In the genomic region with DNA sequence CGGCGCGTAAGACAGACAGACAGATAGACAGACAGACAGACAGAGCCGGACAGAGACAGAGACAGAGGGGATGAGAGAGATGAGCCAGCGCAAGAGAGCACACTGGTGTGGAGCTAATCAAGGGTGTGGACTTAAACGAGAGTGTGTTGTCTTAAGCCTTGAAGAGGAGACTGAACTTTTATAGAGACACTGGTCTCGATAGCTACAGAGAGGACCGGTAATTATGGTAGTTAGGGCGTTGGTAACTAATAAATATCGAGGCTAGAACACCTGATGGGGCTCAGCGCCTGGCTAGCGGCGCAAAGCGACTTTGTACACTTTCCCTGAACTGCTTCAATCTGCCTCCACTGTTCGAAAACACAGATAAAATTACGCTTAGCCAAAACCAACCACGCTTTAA, we compare ENCODE assay signal across 11 mouse cellular contexts. TPM values are rescaled to one million over a fixed set of nuclear protein-coding genes. Genes with fewer than 3 reads are reported as not detected.
DNase-seq lines count a peak whose midpoint lies in the region; ATAC-seq and TF ChIP-seq lines count a peak whose summit lies in the region.
"Had no signal": no experiment of that assay in that cellular context is flagged by ENCODE, and none has a peak within 500 bp of the region (broad histone marks: within the 10 kb centered on the region; RNA-seq: fewer than 3 reads in every experiment).

No protein-coding gene starts in this region.

- WGBS in heart, embryonic 12.5 days: 8% methylated on average over 17 of the region's 17 CpGs
- WGBS in lung, adult 2 months: 16% methylated on average over 17 of the region's 17 CpGs

- peak overlapping the region; percentile 54 for H3K4me2 ChIP-seq in heart, embryonic 12.5 days

- no peak for TF ChIP-seq CTCF in lung, adult 2 months (IDR thresholded peaks at IDR 0.05; ENCODE audit: insufficient read depth, low read length)
- TF ChIP-seq CTCF in embryonic fibroblast, embryonic 13.5 days (IDR thresholded peaks at IDR 0.05; ENCODE audit: borderline replicate concordance, insufficient read depth, low read length): no peak

- no peak for ATAC-seq in heart, embryonic 12.5 days (ENCODE audit: insufficient number of reproducible peaks, low FRiP score)
- ATAC-seq: CD4-positive, CD25-positive, alpha-beta regulatory T cell, adult 4 months had no signal

- H3K4me1 ChIP-seq in heart, embryonic 12.5 days (replicated peaks): peaks cover 39% of the 10 kb centered on the region
- peaks cover 9% of the 10 kb centered on the region for H3K4me1 ChIP-seq in lung, adult 2 months (ENCODE audit: control insufficient read depth, insufficient read depth, low read length)
- H3K4me1 ChIP-seq in embryonic fibroblast, embryonic 13.5 days (ENCODE audit: control insufficient read depth, insufficient read depth, low read length): no peaks in the 10 kb centered on the region

- no peak overlapping the region for H3K27ac ChIP-seq in heart, embryonic 12.5 days (ENCODE audit: poor library complexity, severe bottlenecking)
- H3K27ac ChIP-seq in embryonic fibroblast, embryonic 13.5 days (ENCODE audit: insufficient read depth, low read length): no peak overlapping the region

- H3K9me3 ChIP-seq in heart, embryonic 12.5 days (replicated peaks): no peaks in the 10 kb centered on the region

- peaks cover 67% of the 10 kb centered on the region for H3K27me3 ChIP-seq in heart, embryonic 12.5 days (replicated peaks)

- H3K4me3 ChIP-seq in heart, embryonic 12.5 days: peak overlapping the region; percentile 62
- peak overlapping the region; percentile 56 for H3K4me3 ChIP-seq in lung, adult 2 months (replicated peaks; ENCODE audit: extremely low read depth, low read depth, low read length)
- H3K4me3 ChIP-seq in embryonic fibroblast, embryonic 13.5 days (ENCODE audit: insufficient read depth, low read length): peak overlapping the region; percentile 61

- intact Hi-C loops in left cerebral cortex, postnatal 4 days (cut with DNase I): loop anchor here (10.0 kb wide), 1 partner anchor 121 kb away; no protein-coding TSS in a partner anchor

- peak overlapping the region; percentile 63 for H3K9ac ChIP-seq in heart, embryonic 12.5 days

- TF ChIP-seq POLR2A in lung, adult 2 months (IDR thresholded peaks at IDR 0.05; ENCODE audit: borderline replicate concordance, extremely low read depth, low read depth, low read length): no peak
- no peak for TF ChIP-seq POLR2A in embryonic fibroblast, embryonic 13.5 days (IDR thresholded peaks at IDR 0.05; ENCODE audit: low read depth, low read length)

- no peaks in the 10 kb centered on the region for H3K36me3 ChIP-seq in heart, embryonic 12.5 days

- DNase-seq in heart, adult 18-20 months: no peak
- DNase-seq in lung, adult 2 months: no peak
- no peak for DNase-seq in lung, adult 18-20 months
- peak; percentile 26 for DNase-seq in neural tube, embryonic 10.5 days (ENCODE audit: extremely low spot score, low spot score)
- DNase-seq in left cerebral cortex, adult 18-20 months (ENCODE audit: low spot score in 2 of 2): no peak
- no peak for DNase-seq in left cerebral cortex, postnatal 4 days
- DNase-seq: cerebellum, adult 11 months; kidney, adult 9 months had no signal

RNA-seq across cellular contexts. Expression of gene Flt1, which starts 2.0 kb away (rescaled TPM):
- 27.8 and 30.4 TPM in 2 replicates for polyA plus RNA-seq in heart, embryonic 12.5 days (2016; fragmentation: Nextera tagmentation; extraction: Ambion mirVana)
- total RNA-seq in heart, adult 18-20 months (2021): 10 to 100 TPM; 72.0 to 79.5 TPM
- polyA plus RNA-seq in lung, adult 2 months (2012; rRNA removed): 32.5 and 33.3 TPM in 2 replicates
- polyA plus RNA-seq in embryonic fibroblast, embryonic 13.5 days (2011; ENCODE audit: insufficient read length, low read depth, missing spikeins): 38.2 and 41.4 TPM in 2 replicates
- total RNA-seq in left cerebral cortex, adult 18-20 months (2021): 10 to 100 TPM; 32.8 to 35.4 TPM
- 10 to 100 TPM; 15.1 to 17.6 TPM for total RNA-seq in left cerebral cortex, postnatal 4 days (2021)
